Mouse (Mus musculus): ENCODE results near the gene Aebp1. TPM values are rescaled to one million over a fixed set of nuclear protein-coding genes. Genes with fewer than 3 reads are reported as not detected.
A peak's percentile ranks its signal among the peaks of the same experiment; 100 is the strongest.

Aebp1 gene
- total RNA-seq, 1 experiment from 2014 or later, result not detected

DNA sequence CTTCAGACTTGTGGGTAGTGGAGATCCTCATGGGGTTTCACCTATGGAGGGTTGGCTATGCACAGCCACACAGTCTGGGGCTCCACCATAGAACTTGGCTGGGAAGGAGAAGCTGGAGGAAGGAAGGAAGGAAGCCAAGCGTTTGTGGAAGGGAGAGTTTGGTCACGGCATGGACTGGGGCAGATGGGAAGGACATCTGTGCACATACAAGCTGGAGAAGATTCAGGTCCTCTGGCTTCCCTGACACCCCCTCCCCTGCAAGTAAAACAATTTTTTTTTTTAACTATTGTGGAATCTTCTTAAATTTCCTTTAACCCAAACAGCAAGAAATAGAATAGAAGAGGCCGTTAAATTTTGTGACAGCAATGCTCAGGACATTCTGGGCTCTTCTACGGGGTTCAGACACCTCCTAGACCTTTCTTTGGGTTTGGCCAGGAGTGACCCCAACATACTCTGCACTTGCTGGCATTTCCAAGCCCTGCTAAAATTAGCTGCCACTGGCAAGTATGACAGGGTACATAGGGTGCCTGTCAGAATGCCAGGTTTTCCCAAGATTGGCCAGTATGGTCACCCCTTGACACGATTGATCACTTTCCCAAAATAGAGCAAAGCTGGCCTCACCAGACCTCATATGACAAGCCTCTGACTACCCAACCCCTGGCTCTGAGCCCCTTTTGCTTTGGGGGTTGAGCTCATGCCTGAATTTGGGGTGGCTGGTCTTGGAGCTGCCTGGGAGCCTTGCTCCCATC is 53.9 kb downstream of the Aebp1 start:
- no peak for ATAC-seq (replicated peaks; ENCODE audit: low read depth, poor library complexity, severe bottlenecking)

DNA sequence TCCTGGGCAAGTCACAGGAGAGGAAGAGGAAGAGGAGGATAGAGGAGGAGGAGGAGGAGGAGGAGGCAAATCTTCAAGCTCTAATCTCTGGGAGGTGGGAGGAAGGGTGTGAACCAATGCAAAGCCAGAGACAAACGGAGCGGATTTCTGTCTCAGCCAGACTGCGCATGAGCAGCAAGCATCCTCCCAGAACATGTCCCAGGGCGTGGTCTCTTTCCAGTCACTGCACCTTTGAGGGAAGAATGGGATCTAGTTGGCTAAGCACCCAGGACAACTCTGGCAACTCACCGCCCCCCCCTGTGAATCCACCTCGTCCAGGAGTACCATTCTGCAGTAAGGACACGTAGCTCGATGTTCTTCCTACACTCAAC is 54.4 kb downstream of the Aebp1 start:
- no peak for ATAC-seq (replicated peaks; ENCODE audit: low read depth, poor library complexity, severe bottlenecking)

DNA sequence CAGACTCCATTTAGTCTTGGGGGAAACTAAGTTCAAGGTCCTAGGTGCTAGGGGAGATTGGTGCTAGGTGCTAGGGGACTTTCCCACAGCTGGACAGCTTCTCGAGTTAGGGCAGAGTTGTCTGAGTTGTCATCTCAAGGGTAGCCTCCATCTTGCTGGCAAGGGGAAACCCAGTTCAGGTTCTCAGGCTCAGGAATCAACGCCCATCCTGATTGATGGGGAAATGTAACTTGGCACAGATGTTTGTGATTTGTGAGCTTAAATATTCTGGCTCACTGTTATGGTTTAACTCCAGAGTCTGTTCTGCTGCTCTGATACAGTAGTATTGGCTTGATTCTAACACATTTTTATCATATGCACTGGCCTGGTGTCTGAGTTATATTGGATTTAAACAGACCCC is 56.4 kb downstream of the Aebp1 start:
- ATAC-seq (replicated peaks; ENCODE audit: low read depth, poor library complexity, severe bottlenecking), result no peak

DNA sequence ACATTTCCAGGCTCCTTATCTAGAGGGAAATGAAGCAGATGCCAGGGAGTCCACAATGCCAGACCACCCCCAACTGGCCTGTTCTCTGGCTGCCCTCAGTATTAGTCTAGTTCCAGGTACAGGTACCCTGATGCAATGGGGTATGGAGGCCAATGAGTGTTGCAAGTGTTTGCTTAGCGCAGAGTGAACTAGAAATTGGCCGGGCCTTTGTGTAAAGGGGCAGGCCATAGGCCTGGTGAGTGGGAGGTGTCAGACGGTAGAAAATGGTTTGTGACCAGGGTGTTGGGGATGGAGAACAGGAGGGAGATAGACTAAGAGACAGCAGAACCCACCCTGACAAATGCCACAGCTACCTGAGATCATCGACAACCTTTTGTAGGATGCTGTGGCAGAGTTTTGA is 57.9 kb downstream of the Aebp1 start:
- no peak for ATAC-seq (replicated peaks; ENCODE audit: low read depth, poor library complexity, severe bottlenecking)

DNA sequence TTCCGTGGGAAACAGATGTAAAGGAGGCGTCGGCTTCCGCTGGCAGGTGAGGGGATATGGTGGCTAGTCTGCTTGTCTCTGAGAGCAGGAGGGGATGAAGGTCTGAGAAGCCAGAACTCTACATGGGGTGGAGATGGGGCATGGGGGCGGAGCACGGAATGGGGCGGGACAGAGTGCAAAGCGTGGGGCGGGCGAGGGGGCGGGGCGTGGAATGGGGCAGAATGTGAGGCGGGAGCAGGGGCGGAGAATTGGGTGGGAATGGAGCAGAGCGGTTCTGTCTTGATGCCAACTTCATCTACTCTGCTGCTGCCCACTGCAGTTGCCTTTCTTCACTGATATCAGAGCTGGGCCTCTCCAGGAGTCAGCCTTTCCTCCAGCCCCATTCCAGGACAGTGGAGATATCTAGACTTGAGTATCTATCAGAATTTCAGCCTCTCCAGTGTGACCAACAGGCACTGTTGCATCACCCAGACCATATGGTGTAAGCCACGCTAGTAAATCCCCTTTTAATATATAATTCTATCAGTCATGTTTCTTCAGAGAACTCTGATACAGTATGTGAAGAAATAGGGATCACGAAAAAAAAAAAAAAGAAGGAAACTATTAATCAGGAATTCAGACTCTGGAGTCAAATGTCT is 58.7 kb downstream of the Aebp1 start:
- ATAC-seq (replicated peaks; ENCODE audit: low read depth, poor library complexity, severe bottlenecking), result peak; percentile 60; the same call in 1 of the 2 replicates

Other genes starting within 250 kb of the Aebp1 start
- gene Mrps24, start 146.3 kb upstream of the Aebp1 start, total RNA-seq (2017), result 38.7 and 82.1 TPM in 2 replicates
- gene Urgcp, start 99.6 kb upstream of the Aebp1 start, total RNA-seq (2017), result 7.4 and 10.5 TPM in 2 replicates
- gene Dbnl, start 73.5 kb upstream of the Aebp1 start, total RNA-seq (2017), result 72.8 and 77.1 TPM in 2 replicates
- gene Pgam2, start 58.2 kb upstream of the Aebp1 start, total RNA-seq (2017), result not detected in 2 replicates
- 0.97 and 2.6 TPM in 2 replicates for gene Polm, start 23.9 kb upstream of the Aebp1 start, total RNA-seq (2017)
- 49.9 and 61.2 TPM in 2 replicates for gene Pold2, start 16.3 kb downstream of the Aebp1 start, total RNA-seq (2017)
- gene Myl7, start 36.8 kb downstream of the Aebp1 start, total RNA-seq (2017), result not detected in 2 replicates
- not detected in 2 replicates for gene Gck, start 88.1 kb downstream of the Aebp1 start, total RNA-seq (2017)
- 32.8 and 33.6 TPM in 2 replicates for gene Ykt6, start 93.7 kb downstream of the Aebp1 start, total RNA-seq (2017)
- 1.9 and 2.0 TPM in 2 replicates for gene Camk2b, start 204.4 kb downstream of the Aebp1 start, total RNA-seq (2017)

Data from common myeloid progenitor, adult 5-6 weeks (primary cell).